In the genomic region with DNA sequence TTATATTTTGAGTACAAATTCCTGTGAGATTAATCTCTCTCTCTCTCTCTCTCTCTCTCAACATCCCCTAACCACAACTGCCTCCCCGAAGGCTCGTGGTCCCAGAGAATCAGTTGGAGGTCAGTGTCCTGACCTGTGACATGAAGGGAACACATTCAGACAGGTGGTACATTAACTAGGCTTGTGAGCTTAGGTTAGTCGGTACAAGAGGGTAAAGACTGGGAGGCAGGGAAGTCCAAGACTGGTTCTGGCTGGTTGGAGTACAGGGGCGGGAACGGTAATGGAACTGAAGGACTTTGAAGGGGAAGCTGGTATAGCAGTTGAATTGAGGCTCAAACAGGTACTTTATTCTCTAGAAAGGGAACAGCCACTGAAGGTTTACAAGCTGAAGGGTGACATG, we compare ENCODE assay signal across 15 mouse cellular contexts.
"Had no signal": no experiment of that assay in that cellular context is flagged by ENCODE, and none has a peak within 500 bp of the region (broad histone marks: within the 10 kb centered on the region; RNA-seq: fewer than 3 reads in every experiment).

No protein-coding gene starts in this region.

- DNase-seq: left cerebral cortex, postnatal 4 days; lung, embryonic 14.5 days; lung, postnatal 4 days; midbrain, embryonic 14.5 days; spleen, adult 18-20 months; thymus, postnatal 4 days had no signal

- H3K36me3 ChIP-seq: intestine, embryonic 15.5 days; limb, embryonic 13.5 days; midbrain, embryonic 10.5 days; neural tube, embryonic 15.5 days; stomach, embryonic 15.5 days had no signal

- ATAC-seq: intestine, embryonic 15.5 days had no signal

- H3K4me3 ChIP-seq: intestine, embryonic 15.5 days; layer of hippocampus, adult 2 months; limb, embryonic 13.5 days; midbrain, embryonic 10.5 days; myocyte; neural tube, embryonic 15.5 days; stomach, embryonic 15.5 days had no signal

- H3K27ac ChIP-seq: hindbrain, embryonic 14.5 days; intestine, embryonic 15.5 days; layer of hippocampus, adult 2 months; limb, embryonic 13.5 days; liver, embryonic 14.5 days; midbrain, embryonic 10.5 days; neural tube, embryonic 15.5 days; stomach, embryonic 15.5 days had no signal

- H3K9me3 ChIP-seq: intestine, embryonic 15.5 days; limb, embryonic 13.5 days; midbrain, embryonic 10.5 days; neural tube, embryonic 15.5 days; stomach, embryonic 15.5 days had no signal

- H3K9ac ChIP-seq: hindbrain, embryonic 14.5 days; intestine, embryonic 15.5 days; limb, embryonic 13.5 days; liver, embryonic 14.5 days; lung, embryonic 14.5 days; neural tube, embryonic 15.5 days; stomach, embryonic 15.5 days had no signal

- H3K4me2 ChIP-seq: hindbrain, embryonic 14.5 days; intestine, embryonic 15.5 days; limb, embryonic 13.5 days; lung, embryonic 14.5 days; neural tube, embryonic 15.5 days; stomach, embryonic 15.5 days had no signal

- H3K4me1 ChIP-seq: neural tube, embryonic 15.5 days; stomach, embryonic 15.5 days had no signal

- H3K27me3 ChIP-seq: intestine, embryonic 15.5 days; neural tube, embryonic 15.5 days; stomach, embryonic 15.5 days had no signal
